Mouse (Mus musculus) megakaryocyte-erythroid progenitor cell, adult 5 weeks (primary cell): ENCODE measurements around the gene Fcer1a. TPM values are rescaled to one million over a fixed set of nuclear protein-coding genes. Genes with fewer than 3 reads are reported as not detected.

Experiments used
- polyA plus RNA-seq: library from polyadenylated mRNA; stranded (reverse); fragments of >175 nt; gene quantifications from 2 replicates; pipeline ENCODE4 v1.2.3, GENCODE M21; 2012

Gene Fcer1a
- 0.15 and 0.29 TPM in 2 replicates for polyA plus RNA-seq

GRCm38 (mm10) chr1:173227081-173227480 lies at the start of gene Fcer1a:
Fcer1a (minus strand) TSS chr1:173227214.

GRCm38 (mm10) chr1:173265701-173266100 lies 38.7 kb upstream of the Fcer1a start, which contains the start of gene Olfr418:
Olfr418 (plus strand) TSS chr1:173266001.

GRCm38 (mm10) chr1:173212092-173212491 lies 14.9 kb downstream of the Fcer1a start, which contains the start of gene Olfr1404:
Olfr1404 (plus strand) TSS chr1:173212392.

GRCm38 (mm10) chr1:173197508-173197907 lies 29.5 kb downstream of the Fcer1a start, which contains the start of gene Olfr218:
Olfr218 (plus strand) TSS chr1:173197808.

GRCm38 (mm10) chr1:173190540-173190939 lies 36.5 kb downstream of the Fcer1a start, which contains the start of gene Olfr1406:
Olfr1406 (minus strand) TSS chr1:173190640.

Other genes with a start within 250 kb of the Fcer1a start
- gene Olfr1408, start 89.8 kb downstream of the Fcer1a start, polyA plus RNA-seq: not detected in 2 replicates
- not detected in 2 replicates for gene Olfr1406, start 36.6 kb downstream of the Fcer1a start, polyA plus RNA-seq
- not detected in 2 replicates for gene Olfr218, start 29.4 kb downstream of the Fcer1a start, polyA plus RNA-seq
- not detected in 2 replicates for gene Olfr1404, start 14.8 kb downstream of the Fcer1a start, polyA plus RNA-seq
- gene Olfr418, start 38.8 kb upstream of the Fcer1a start, polyA plus RNA-seq: not detected in 2 replicates
- not detected in 2 replicates for gene Mptx2, start 50.6 kb upstream of the Fcer1a start, polyA plus RNA-seq
- gene Ackr1, start 106.5 kb upstream of the Fcer1a start, polyA plus RNA-seq: not detected in 2 replicates
- gene Aim2, start 123.7 kb upstream of the Fcer1a start, polyA plus RNA-seq: 3.0 and 4.7 TPM in 2 replicates
- gene Cadm3, start 140.5 kb upstream of the Fcer1a start, polyA plus RNA-seq: 0.19 and 0.34 TPM in 2 replicates